Mouse (Mus musculus): ENCODE results near the gene Fancd2.

GRCm38 (mm10) chr6:113508272-113508946 is 23.1 kb upstream of the Fancd2 start:
- no peak for TF ChIP-seq CTCF (conservative IDR thresholded peaks at IDR 0.05; ENCODE audit: low read length)
- no peak for TF ChIP-seq POU5F1 (IDR thresholded peaks at IDR 0.05; ENCODE audit: borderline replicate concordance, low read length)
